ENCODE assay signal across 13 mouse cellular contexts in genomic region chr14:76873684-76874083, GRCm38 (mm10).
DNase-seq lines count a peak whose midpoint lies in the region; ATAC-seq and TF ChIP-seq lines count a peak whose summit lies in the region.
"Had no signal": no experiment of that assay in that cellular context is flagged by ENCODE, and none has a peak within 500 bp of the region (broad histone marks: within the 10 kb centered on the region; RNA-seq: fewer than 3 reads in every experiment).

No protein-coding gene starts in this region.

- H3K4me2 ChIP-seq in hindbrain, embryonic 12.5 days (replicated peaks): no peak overlapping the region
- no peak overlapping the region for H3K4me2 ChIP-seq in hindbrain, embryonic 11.5 days (replicated peaks; ENCODE audit: low read depth, low read length)
- H3K4me2 ChIP-seq: hindbrain, embryonic 14.5 days had no signal

- no peaks in the 10 kb centered on the region for H3K27me3 ChIP-seq in hindbrain, embryonic 12.5 days
- no peaks in the 10 kb centered on the region for H3K27me3 ChIP-seq in hindbrain, embryonic 11.5 days (ENCODE audit: control insufficient read depth, insufficient read depth, low read length)

- no peak for TF ChIP-seq CTCF in lung, adult 2 months (IDR thresholded peaks at IDR 0.05; ENCODE audit: insufficient read depth, low read length)
- TF ChIP-seq CTCF in embryonic fibroblast, embryonic 13.5 days (IDR thresholded peaks at IDR 0.05; ENCODE audit: borderline replicate concordance, insufficient read depth, low read length): no peak

- H3K9me3 ChIP-seq in hindbrain, embryonic 12.5 days (replicated peaks): no peaks in the 10 kb centered on the region
- no peaks in the 10 kb centered on the region for H3K9me3 ChIP-seq in hindbrain, embryonic 11.5 days (ENCODE audit: control insufficient read depth, low read length)

- H3K36me3 ChIP-seq in hindbrain, embryonic 12.5 days: no peaks in the 10 kb centered on the region
- no peaks in the 10 kb centered on the region for H3K36me3 ChIP-seq in hindbrain, embryonic 11.5 days (ENCODE audit: control insufficient read depth, insufficient read depth, low read length)

- no peak overlapping the region for H3K9ac ChIP-seq in hindbrain, embryonic 12.5 days
- no peak overlapping the region for H3K9ac ChIP-seq in hindbrain, embryonic 11.5 days (ENCODE audit: low read depth, low read length)
- H3K9ac ChIP-seq: hindbrain, embryonic 14.5 days had no signal

- H3K4me1 ChIP-seq in hindbrain, embryonic 12.5 days: peaks cover 19% of the 10 kb centered on the region
- H3K4me1 ChIP-seq in hindbrain, embryonic 11.5 days (replicated peaks; ENCODE audit: control insufficient read depth, insufficient read depth, low read length): no peaks in the 10 kb centered on the region; the same call in 1 of the 2 replicates
- peaks cover 10% of the 10 kb centered on the region for H3K4me1 ChIP-seq in lung, adult 2 months (ENCODE audit: control insufficient read depth, insufficient read depth, low read length)
- peaks cover 25% of the 10 kb centered on the region for H3K4me1 ChIP-seq in embryonic fibroblast, embryonic 13.5 days (ENCODE audit: control insufficient read depth, insufficient read depth, low read length)

- H3K27ac ChIP-seq in hindbrain, embryonic 12.5 days: peak overlapping the region; percentile 44
- H3K27ac ChIP-seq in hindbrain, embryonic 11.5 days (ENCODE audit: low read depth, low read length): no peak overlapping the region
- peak overlapping the region; percentile 74 for H3K27ac ChIP-seq in embryonic fibroblast, embryonic 13.5 days (ENCODE audit: insufficient read depth, low read length)
- H3K27ac ChIP-seq: macrophage had no signal

- no peak for TF ChIP-seq POLR2A in lung, adult 2 months (IDR thresholded peaks at IDR 0.05; ENCODE audit: borderline replicate concordance, extremely low read depth, low read depth, low read length)
- TF ChIP-seq POLR2A in embryonic fibroblast, embryonic 13.5 days (IDR thresholded peaks at IDR 0.05; ENCODE audit: low read depth, low read length): no peak

- no peak overlapping the region for H3K4me3 ChIP-seq in hindbrain, embryonic 12.5 days
- no peak overlapping the region for H3K4me3 ChIP-seq in hindbrain, embryonic 11.5 days (ENCODE audit: low read depth, low read length)
- no peak overlapping the region for H3K4me3 ChIP-seq in lung, adult 2 months (replicated peaks; ENCODE audit: extremely low read depth, low read depth, low read length)
- no peak overlapping the region for H3K4me3 ChIP-seq in embryonic fibroblast, embryonic 13.5 days (ENCODE audit: insufficient read depth, low read length)

- no peak for DNase-seq in hindbrain, embryonic 11.5 days (ENCODE audit: low spot score)
- DNase-seq in lung, postnatal 36 days: peak; percentile 26
- DNase-seq in lung, adult 2 months: no peak
- DNase-seq in mesoderm, embryonic 11.5 days (ENCODE audit: low read depth, low spot score): peak; percentile 16
- no peak for DNase-seq in left cerebral cortex, postnatal 25 days (ENCODE audit: low spot score in 2 of 2)
- no peak for DNase-seq in cerebellum, postnatal 10 days
- DNase-seq: cerebellum, postnatal 14 days; retina, postnatal 1 day; thymus, postnatal 25 days had no signal

- intact Hi-C loops in left cerebral cortex, postnatal 25 days (cut with DNase I): loop anchor here (2.0 to 10.0 kb wide), 3 partner anchors 53 to 249 kb away; no protein-coding TSS in a partner anchor

- WGBS in hindbrain, embryonic 12.5 days: 80% methylated on average over 5 of the region's 5 CpGs
- WGBS in hindbrain, embryonic 11.5 days: 74% methylated on average over 5 of the region's 5 CpGs
- 51% methylated on average over 5 of the region's 5 CpGs for WGBS in lung, adult 2 months

- ATAC-seq in hindbrain, embryonic 12.5 days (ENCODE audit: low FRiP score): no peak
- ATAC-seq in hindbrain, embryonic 11.5 days (ENCODE audit: low FRiP score): no peak

Comparison
In these comparisons a context has a peak if more than half of its experiments do, and no peak if none do; other contexts are left out.
1. DNase-seq: peak in lung, postnatal 36 days (single experiment) and mesoderm, embryonic 11.5 days (single experiment); none in hindbrain, embryonic 11.5 days (single experiment), lung, adult 2 months (single experiment), left cerebral cortex, postnatal 25 days (0 of 2) and cerebellum, postnatal 10 days (0 of 2).